Mouse (Mus musculus): ENCODE measurements around the gene Gm9970.

DNA sequence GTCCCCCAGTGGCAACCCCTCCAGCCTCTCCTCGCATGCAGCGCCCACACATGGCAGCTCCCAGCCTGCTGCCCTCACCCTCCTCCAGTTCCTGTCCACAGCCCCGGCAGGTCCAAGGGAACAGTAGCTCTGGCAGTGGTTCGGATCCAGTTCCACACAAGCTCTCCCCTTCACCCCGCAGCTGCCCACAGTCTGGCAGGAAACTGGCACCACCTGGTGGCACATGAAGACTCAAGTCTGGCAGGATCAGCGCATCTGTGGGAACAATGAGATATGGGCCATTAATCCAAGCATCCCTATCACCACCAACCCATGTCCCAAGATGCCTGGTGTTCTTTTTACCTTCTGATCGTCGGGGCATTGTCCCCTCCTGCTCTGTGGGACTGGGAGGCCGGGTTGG lies 41.1 kb downstream of the Gm9970 start:
- TF ChIP-seq GATA1 (IDR thresholded peaks at IDR 0.05; ENCODE audit: borderline replicate concordance, low read length), result no peak
- TF ChIP-seq FLI1 (IDR thresholded peaks at IDR 0.05; ENCODE audit: low read length), result no peak

All from megakaryocyte, embryonic 14.5 days (primary cell).